Mouse (Mus musculus): ENCODE measurements around the gene Creb3l1.

DNA sequence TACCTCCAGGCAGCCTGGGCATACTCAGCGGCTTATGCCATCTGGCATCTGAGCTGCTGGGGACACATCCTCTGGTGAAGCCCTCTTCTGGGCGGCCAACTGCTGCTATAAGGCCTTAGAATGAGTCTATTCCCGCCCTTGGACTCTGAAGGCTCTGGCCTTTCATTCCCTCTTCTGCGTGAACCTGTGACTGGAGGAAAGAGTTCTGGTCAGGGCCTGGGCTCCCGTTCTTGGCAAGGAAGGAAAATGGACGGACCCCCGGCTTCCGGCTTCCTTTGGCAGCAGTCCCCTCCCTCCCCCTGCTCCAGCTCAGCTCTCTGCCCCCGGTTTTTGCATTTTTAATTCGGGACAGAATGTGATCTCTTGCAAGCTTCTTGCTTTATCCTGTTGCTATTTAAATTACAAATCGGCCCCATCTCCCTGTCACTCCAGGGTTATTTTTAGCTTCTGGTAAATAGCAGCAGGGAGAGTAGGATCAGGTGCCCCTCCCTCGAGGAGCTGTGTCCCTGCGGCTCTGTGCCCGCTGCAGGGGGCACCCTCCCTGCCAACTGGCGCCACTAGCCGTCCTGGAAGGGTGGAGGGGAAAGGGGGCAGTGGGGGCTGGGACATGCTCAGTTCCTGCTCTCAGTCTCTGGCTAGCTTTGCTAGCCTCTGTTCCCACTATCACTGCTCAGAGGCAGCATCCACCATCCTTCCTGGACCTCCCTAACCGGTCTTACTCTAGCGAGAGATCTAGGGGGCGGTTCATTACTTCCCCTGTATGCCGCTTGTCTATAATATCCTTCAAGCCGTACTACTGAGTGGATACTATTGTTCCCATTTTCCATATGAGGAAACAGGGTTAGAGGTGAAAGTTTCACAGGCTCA is 52.8 kb downstream of the Creb3l1 start:
- TF ChIP-seq CTCF (IDR thresholded peaks at IDR 0.05; ENCODE audit: insufficient read depth, low read length), result no peak
- no peak for TF ChIP-seq POLR2A (IDR thresholded peaks at IDR 0.05; ENCODE audit: borderline replicate concordance, extremely low read depth, low read depth, low read length)
